Mouse (Mus musculus) hindbrain, embryonic 13.5 days (tissue): ENCODE measurements around the gene Pde6b. TPM values are rescaled to one million over a fixed set of nuclear protein-coding genes. Genes with fewer than 3 reads are reported as not detected.

ENCODE experiments used
- ATAC-seq: fragments of 200-750 bp; cut with Nextera tagmentation; 2 replicates; pipeline ENCODE4 v1.8.0; 2017; ENCODE audit warnings: moderate TSS enrichment; ENCODE audit not compliant: low FRiP score
- H3K27ac ChIP-seq: fragments of 300-500 bp; sonication (generic); 2 replicates; pipeline ENCODE4 v1.5.1; 2015; ENCODE audit warnings: inconsistent platforms, mild to moderate bottlenecking, moderate library complexity
- H3K27me3 ChIP-seq: fragments of 300-500 bp; sonication (generic); 2 replicates; pipeline ENCODE4 v1.6.1; 2015; ENCODE audit warnings: mild to moderate bottlenecking, inconsistent platforms
- H3K36me3 ChIP-seq: fragments of 300-500 bp; sonication (generic); 2 replicates; pipeline ENCODE4 v1.6.1; 2015; ENCODE audit warnings: mild to moderate bottlenecking, inconsistent platforms
- H3K4me1 ChIP-seq: fragments of 300-500 bp; sonication (generic); replicated peaks from 2 replicates; pipeline ENCODE4 v1.6.1; 2015; ENCODE audit warnings: inconsistent platforms
- H3K4me2 ChIP-seq: fragments of 300-500 bp; sonication (generic); 2 replicates; pipeline ENCODE4 v1.6.1; 2015; ENCODE audit warnings: inconsistent platforms, mild to moderate bottlenecking, moderate library complexity
- H3K4me3 ChIP-seq: fragments of 300-500 bp; sonication (generic); 2 replicates; pipeline ENCODE4 v1.5.1; 2015; ENCODE audit warnings: mild to moderate bottlenecking, inconsistent platforms
- H3K9ac ChIP-seq: fragments of 300-500 bp; sonication (generic); 2 replicates; pipeline ENCODE4 v1.6.1; 2015; ENCODE audit warnings: mild to moderate bottlenecking, inconsistent platforms
- H3K9me3 ChIP-seq: fragments of 300-500 bp; sonication (generic); 2 replicates; pipeline ENCODE4 v1.6.1; 2016; ENCODE audit warnings: inconsistent platforms
- WGBS: fragments of 180-500 bp; shearing (Covaris S2); methylation state at CpG from one replicate; pipeline ENCODE4 v1.1.7; 2015; 5-methylcytosine and 5-hydroxymethylcytosine counted together
- polyA plus RNA-seq: library from polyadenylated mRNA; unstranded; fragments of >200 nt; fragmentation: Nextera tagmentation; extraction: Ambion mirVana; gene quantifications from 2 replicates; pipeline ENCODE4 v1.2.1, GENCODE M21; 2015

Gene Pde6b
- polyA plus RNA-seq, 1 experiment from 2014 or later = 0.22 TPM

- Histone ChIP-seq H3K9ac (peak overlapping the region; percentile 85), H3K4me3 (peak overlapping the region; percentile 70), H3K4me1 (peaks cover 33% of the 10 kb centered on the region), H3K27ac (no peak overlapping the region; the same call in 1 of the 2 replicates), H3K9me3 (no peaks in the 10 kb centered on the region), H3K36me3 (no peaks in the 10 kb centered on the region), H3K4me2 (peak overlapping the region; percentile 93), H3K27me3 (peaks cover 98% of the 10 kb centered on the region)
- ATAC-seq = peak; percentile 60
- WGBS = under 1% methylated on average over 56 of the region's 100 CpGs
Observed at GRCm38 (mm10) chr5:108366984-108367841, 21.0 kb upstream of the Pde6b start.

GRCm38 (mm10) chr5:108367871-108368332 is 20.3 kb upstream of the Pde6b start, which contains the start of gene Gm42517:
Gm42517 (minus strand) TSS chr5:108367922.
- under 1% methylated on average over 23 of the region's 36 CpGs for WGBS

GRCm38 (mm10) chr5:108368446-108368845 is 19.7 kb upstream of the Pde6b start:
- Histone ChIP-seq H3K27me3 (peaks cover 98% of the 10 kb centered on the region), H3K9ac (peak overlapping the region; percentile 56), H3K4me3 (peak overlapping the region; percentile 70), H3K4me1 (peaks cover 33% of the 10 kb centered on the region), H3K27ac (no peak overlapping the region), H3K4me2 (peak overlapping the region; percentile 93), H3K9me3 (no peaks in the 10 kb centered on the region), H3K36me3 (no peaks in the 10 kb centered on the region)
- WGBS = 4% methylated on average over 6 of the region's 6 CpGs
- ATAC-seq = peak; percentile 6; the same call in 1 of the 2 replicates

More at GRCm38 (mm10) chr5:108367871-108368332, 20.3 kb upstream of the Pde6b start, which contains the start of gene Gm42517:
- H3K4me1 ChIP-seq = peaks cover 33% of the 10 kb centered on the region
- H3K27me3 ChIP-seq = peaks cover 99% of the 10 kb centered on the region
- H3K9ac ChIP-seq = peak within 1 kb of the TSS; percentile 85
- peak within 1 kb of the TSS; percentile 93 for H3K4me2 ChIP-seq
- peak; percentile 15; the same call in 1 of the 2 replicates for ATAC-seq
- H3K27ac ChIP-seq = no peak within 1 kb of the TSS; the same call in 1 of the 2 replicates
- no peaks in the 10 kb centered on the region for H3K36me3 ChIP-seq
- H3K9me3 ChIP-seq = no peaks in the 10 kb centered on the region
- peak within 1 kb of the TSS; percentile 70 for H3K4me3 ChIP-seq

- no peaks in the 10 kb centered on the region for H3K36me3 ChIP-seq
- no peaks in the 10 kb centered on the region for H3K9me3 ChIP-seq
- H3K4me2 ChIP-seq = peak overlapping the region; percentile 93
- H3K4me1 ChIP-seq = peaks cover 33% of the 10 kb centered on the region
- H3K27ac ChIP-seq = no peak overlapping the region
- H3K27me3 ChIP-seq = peaks cover 93% of the 10 kb centered on the region
- H3K4me3 ChIP-seq = peak overlapping the region; percentile 70
- H3K9ac ChIP-seq = peak overlapping the region; percentile 56
- 1% methylated on average over 48 of the region's 49 CpGs for WGBS
- peak; percentile 35; the same call in 1 of the 2 replicates for ATAC-seq
Observed at GRCm38 (mm10) chr5:108368851-108369621, 19.2 kb upstream of the Pde6b start.

GRCm38 (mm10) chr5:108369964-108370363 is 18.2 kb upstream of the Pde6b start:
- WGBS = 2% methylated on average over 6 of the region's 6 CpGs
- no peak for ATAC-seq

GRCm38 (mm10) chr5:108374079-108374478 is 14.1 kb upstream of the Pde6b start:
- no peak overlapping the region for H3K27ac ChIP-seq
- peaks cover 51% of the 10 kb centered on the region for H3K27me3 ChIP-seq
- no peaks in the 10 kb centered on the region for H3K9me3 ChIP-seq
- H3K36me3 ChIP-seq = no peaks in the 10 kb centered on the region
- ATAC-seq = no peak
- WGBS = 81% methylated on average over 5 of the region's 5 CpGs
- H3K9ac ChIP-seq = no peak overlapping the region
- H3K4me3 ChIP-seq = no peak overlapping the region
- peaks cover 6% of the 10 kb centered on the region for H3K4me1 ChIP-seq
- no peak overlapping the region for H3K4me2 ChIP-seq

More at GRCm38 (mm10) chr5:108369964-108370363, 18.2 kb upstream of the Pde6b start:
- no peak overlapping the region for H3K27ac ChIP-seq
- no peaks in the 10 kb centered on the region for H3K36me3 ChIP-seq
- no peak overlapping the region for H3K4me3 ChIP-seq
- H3K27me3 ChIP-seq = peaks cover 87% of the 10 kb centered on the region
- no peak overlapping the region for H3K9ac ChIP-seq
- H3K9me3 ChIP-seq = no peaks in the 10 kb centered on the region
- H3K4me1 ChIP-seq = peaks cover 33% of the 10 kb centered on the region
- no peak overlapping the region for H3K4me2 ChIP-seq

GRCm38 (mm10) chr5:108376059-108376458 is 12.1 kb upstream of the Pde6b start:
- H3K27me3 ChIP-seq = peaks cover 32% of the 10 kb centered on the region
- no peak overlapping the region for H3K4me2 ChIP-seq
- no peaks in the 10 kb centered on the region for H3K36me3 ChIP-seq
- H3K4me3 ChIP-seq = no peak overlapping the region
- no peaks in the 10 kb centered on the region for H3K4me1 ChIP-seq
- no peak overlapping the region for H3K27ac ChIP-seq
- H3K9ac ChIP-seq = no peak overlapping the region
- no peaks in the 10 kb centered on the region for H3K9me3 ChIP-seq
- WGBS = 70% methylated on average over 1 of the region's 1 CpGs
- no peak for ATAC-seq

- no peak for ATAC-seq
- no peaks in the 10 kb centered on the region for H3K4me1 ChIP-seq
- no peaks in the 10 kb centered on the region for H3K36me3 ChIP-seq
- H3K4me2 ChIP-seq = no peak overlapping the region
- WGBS = 86% methylated on average over 4 of the region's 4 CpGs
- no peak overlapping the region for H3K27ac ChIP-seq
- peaks cover 10% of the 10 kb centered on the region for H3K27me3 ChIP-seq
- H3K9ac ChIP-seq = no peak overlapping the region
- H3K4me3 ChIP-seq = no peak overlapping the region
- H3K9me3 ChIP-seq = no peaks in the 10 kb centered on the region
Observed at GRCm38 (mm10) chr5:108378346-108378745, 9.8 kb upstream of the Pde6b start.

GRCm38 (mm10) chr5:108385632-108386031 is 2.6 kb upstream of the Pde6b start:
- no peak for ATAC-seq
- Histone ChIP-seq H3K9me3 (no peaks in the 10 kb centered on the region), H3K4me3 (no peak overlapping the region), H3K9ac (no peak overlapping the region), H3K4me1 (no peaks in the 10 kb centered on the region), H3K27ac (no peak overlapping the region), H3K27me3 (no peaks in the 10 kb centered on the region), H3K36me3 (no peaks in the 10 kb centered on the region), H3K4me2 (no peak overlapping the region)
- 85% methylated on average over 2 of the region's 2 CpGs for WGBS

GRCm38 (mm10) chr5:108386449-108386848 is 1.7 kb upstream of the Pde6b start:
- H3K27ac ChIP-seq = no peak overlapping the region
- H3K9ac ChIP-seq = no peak overlapping the region
- no peaks in the 10 kb centered on the region for H3K27me3 ChIP-seq
- H3K9me3 ChIP-seq = no peaks in the 10 kb centered on the region
- no peaks in the 10 kb centered on the region for H3K36me3 ChIP-seq
- 82% methylated on average over 4 of the region's 4 CpGs for WGBS
- H3K4me3 ChIP-seq = no peak overlapping the region
- H3K4me1 ChIP-seq = no peaks in the 10 kb centered on the region
- no peak overlapping the region for H3K4me2 ChIP-seq
- ATAC-seq = no peak

- no peak overlapping the region for H3K9ac ChIP-seq
- no peaks in the 10 kb centered on the region for H3K36me3 ChIP-seq
- no peaks in the 10 kb centered on the region for H3K9me3 ChIP-seq
- WGBS = 78% methylated on average over 3 of the region's 3 CpGs
- H3K27ac ChIP-seq = no peak overlapping the region
- no peaks in the 10 kb centered on the region for H3K4me1 ChIP-seq
- H3K4me3 ChIP-seq = no peak overlapping the region
- no peak overlapping the region for H3K4me2 ChIP-seq
- no peaks in the 10 kb centered on the region for H3K27me3 ChIP-seq
- no peak for ATAC-seq
Observed at GRCm38 (mm10) chr5:108389744-108390143, 1.6 kb downstream of the Pde6b start.

- Histone ChIP-seq H3K9me3 (no peaks in the 10 kb centered on the region), H3K4me3 (no peak overlapping the region), H3K36me3 (no peaks in the 10 kb centered on the region), H3K9ac (no peak overlapping the region), H3K4me1 (no peaks in the 10 kb centered on the region), H3K27ac (no peak overlapping the region), H3K4me2 (no peak overlapping the region), H3K27me3 (no peaks in the 10 kb centered on the region)
- WGBS = 87% methylated on average over 4 of the region's 4 CpGs
- ATAC-seq = no peak
Observed at GRCm38 (mm10) chr5:108403453-108403852, 15.3 kb downstream of the Pde6b start.
